Mouse (Mus musculus): ENCODE results near the gene Rgs3.

DNA sequence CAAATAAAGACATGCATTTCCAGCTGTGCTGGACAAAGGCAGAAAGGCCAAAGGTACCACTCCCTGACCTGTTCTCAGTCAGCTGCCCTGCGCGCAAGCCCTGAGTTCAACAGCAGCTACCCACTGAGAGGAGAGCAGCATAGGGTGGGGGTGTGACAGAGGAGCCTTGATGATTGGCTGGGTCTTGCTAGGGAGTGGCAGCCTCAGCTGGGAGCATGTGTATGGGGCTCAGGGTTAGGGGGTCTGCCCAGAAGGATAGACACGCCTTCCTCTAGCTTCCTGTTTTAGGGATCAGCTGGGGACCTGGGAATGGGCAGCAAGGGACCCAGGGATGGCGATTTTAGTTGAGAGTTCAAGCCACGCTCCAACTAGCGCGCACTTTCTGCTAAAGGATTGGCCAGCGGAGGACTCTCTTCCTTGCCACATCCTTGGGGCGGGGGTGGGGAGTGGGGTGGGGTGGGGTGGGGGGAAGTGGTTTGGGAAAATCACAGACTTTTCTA lies 113.9 kb downstream of the Rgs3 start:
- TF ChIP-seq POLR2A (IDR thresholded peaks at IDR 0.05; ENCODE audit: borderline replicate concordance, low read depth, low read length) (no peak), CTCF (IDR thresholded peaks at IDR 0.05; ENCODE audit: low read depth, low read length) (no peak)
